Mouse (Mus musculus) ovary, postnatal 36 days (tissue): ENCODE results near the gene Lrrc36.

ENCODE experiments used
- DNase-seq: peaks from one replicate; pipeline ENCODE4 v3.0.0; 2022; ENCODE audit warnings: low spot score, mixed read lengths

Lrrc36 gene

GRCm38 (mm10) chr8:105413391-105413790 lies at the start of gene Lrrc36, which contains the start of gene Kctd19:
Gene Lrrc36, plus strand, starts transcription at chr8:105413571.
Gene Kctd19, minus strand, starts transcription at chr8:105413502.
- peak; percentile 73 for DNase-seq

- DNase-seq, result no peak
These were observed 46.3 kb upstream of the Lrrc36 start for GRCm38 (mm10) chr8:105367107-105367506.

- no peak for DNase-seq
These were observed 40.9 kb upstream of the Lrrc36 start for GRCm38 (mm10) chr8:105372473-105372872.

GRCm38 (mm10) chr8:105373032-105373431 lies 40.3 kb upstream of the Lrrc36 start, which contains the start of gene Plekhg4:
Gene Plekhg4, plus strand, starts transcription at chr8:105373274.
- DNase-seq, result no peak

GRCm38 (mm10) chr8:105374513-105374966 lies 38.8 kb upstream of the Lrrc36 start:
- peak; percentile 45 for DNase-seq

GRCm38 (mm10) chr8:105378673-105379072 lies 34.7 kb upstream of the Lrrc36 start:
- DNase-seq, result peak; percentile 57

GRCm38 (mm10) chr8:105380308-105380707 lies 33.1 kb upstream of the Lrrc36 start:
- DNase-seq, result no peak

- no peak for DNase-seq
These were observed 29.3 kb upstream of the Lrrc36 start for GRCm38 (mm10) chr8:105384070-105384469.

GRCm38 (mm10) chr8:105387151-105387550 lies 26.2 kb upstream of the Lrrc36 start:
- DNase-seq, result no peak

GRCm38 (mm10) chr8:105389096-105389495 lies 24.3 kb upstream of the Lrrc36 start:
- no peak for DNase-seq

GRCm38 (mm10) chr8:105393089-105393787 lies 20.1 kb upstream of the Lrrc36 start:
- DNase-seq, result no peak

- no peak for DNase-seq
These were observed 19.5 kb upstream of the Lrrc36 start for GRCm38 (mm10) chr8:105393915-105394314.

GRCm38 (mm10) chr8:105397747-105398146 lies 15.6 kb upstream of the Lrrc36 start:
- no peak for DNase-seq

GRCm38 (mm10) chr8:105400016-105400415 lies 13.4 kb upstream of the Lrrc36 start:
- DNase-seq, result no peak

GRCm38 (mm10) chr8:105403467-105403866 lies 9.9 kb upstream of the Lrrc36 start:
- DNase-seq, result no peak

GRCm38 (mm10) chr8:105404496-105404895 lies 8.9 kb upstream of the Lrrc36 start:
- no peak for DNase-seq

- DNase-seq, result no peak
These were observed 7.0 kb upstream of the Lrrc36 start for GRCm38 (mm10) chr8:105406416-105406815.

- no peak for DNase-seq
These were observed 5.0 kb upstream of the Lrrc36 start for GRCm38 (mm10) chr8:105408331-105408730.

- no peak for DNase-seq
These were observed 3.4 kb upstream of the Lrrc36 start for GRCm38 (mm10) chr8:105409947-105410346.

- no peak for DNase-seq
These were observed 5.6 kb downstream of the Lrrc36 start for GRCm38 (mm10) chr8:105418992-105419391.

GRCm38 (mm10) chr8:105419800-105420199 lies 6.4 kb downstream of the Lrrc36 start:
- no peak for DNase-seq

- no peak for DNase-seq
These were observed 8.6 kb downstream of the Lrrc36 start for GRCm38 (mm10) chr8:105422006-105422405.

- DNase-seq, result no peak
These were observed 13.5 kb downstream of the Lrrc36 start for GRCm38 (mm10) chr8:105426878-105427277.
